Mouse (Mus musculus): ENCODE data around the gene Smagp. TPM values are rescaled to one million over a fixed set of nuclear protein-coding genes. Genes with fewer than 3 reads are reported as not detected.
"Not testable (repeated sequence)": the region's sequence is repeated elsewhere in the genome, so short reads cannot be mapped to it uniquely, and the experiment has no call there.

Gene Smagp
- polyA plus RNA-seq, 1 experiment from 2014 or later, result 4.0 TPM

- not testable (repeated sequence) for H3K27ac ChIP-seq (replicated peaks; ENCODE audit: low read depth, low read length); H3K4me2 ChIP-seq (ENCODE audit: low read depth, low read length); DNase-seq (ENCODE audit: low spot score); H3K27me3 ChIP-seq (ENCODE audit: control insufficient read depth, insufficient read depth, low read length); H3K4me3 ChIP-seq (ENCODE audit: low read depth, low read length); H3K36me3 ChIP-seq (replicated peaks; ENCODE audit: control insufficient read depth, insufficient read depth, low read depth, low read length); ATAC-seq (replicated peaks; ENCODE audit: insufficient number of reproducible peaks, low FRiP score, low TSS enrichment, low read depth); H3K9ac ChIP-seq (replicated peaks; ENCODE audit: low read length); H3K4me1 ChIP-seq (ENCODE audit: control insufficient read depth, insufficient read depth, low read length); H3K9me3 ChIP-seq (replicated peaks; ENCODE audit: control insufficient read depth, low read length)
- WGBS, result 73% methylated on average over 9 of the region's 9 CpGs
Observed at GRCm38 (mm10) chr15:100621671-100622070, 15.1 kb downstream of the Smagp start.

- DNase-seq (ENCODE audit: low spot score), result no peak
- no peak for ATAC-seq (replicated peaks; ENCODE audit: insufficient number of reproducible peaks, low FRiP score, low TSS enrichment, low read depth)
- Histone ChIP-seq H3K4me3 (ENCODE audit: low read depth, low read length) (no peak overlapping the region), H3K27ac (replicated peaks; ENCODE audit: low read depth, low read length) (no peak overlapping the region), H3K4me2 (ENCODE audit: low read depth, low read length) (no peak overlapping the region), H3K9ac (replicated peaks; ENCODE audit: low read length) (no peak overlapping the region), H3K36me3 (replicated peaks; ENCODE audit: control insufficient read depth, insufficient read depth, low read depth, low read length) (no peaks in the 10 kb centered on the region; the same call in 1 of the 2 replicates), H3K9me3 (replicated peaks; ENCODE audit: control insufficient read depth, low read length) (no peaks in the 10 kb centered on the region), H3K4me1 (ENCODE audit: control insufficient read depth, insufficient read depth, low read length) (no peaks in the 10 kb centered on the region; the same call in 1 of the 2 replicates), H3K27me3 (ENCODE audit: control insufficient read depth, insufficient read depth, low read length) (no peaks in the 10 kb centered on the region)
- 92% methylated on average over 7 of the region's 7 CpGs for WGBS
Observed at GRCm38 (mm10) chr15:100619200-100619599, 17.5 kb downstream of the Smagp start.

- WGBS, result under 1% methylated on average over 19 of the region's 19 CpGs
- no peak overlapping the region for H3K27ac ChIP-seq (replicated peaks; ENCODE audit: low read depth, low read length)
- H3K4me2 ChIP-seq (ENCODE audit: low read depth, low read length), result peak overlapping the region; percentile 71
- DNase-seq (ENCODE audit: low spot score) (no peak), ATAC-seq (replicated peaks; ENCODE audit: insufficient number of reproducible peaks, low FRiP score, low TSS enrichment, low read depth) (peak; percentile 16; the same call in 1 of the 2 replicates)
- peak overlapping the region; percentile 95 for H3K4me3 ChIP-seq (ENCODE audit: low read depth, low read length)
- H3K4me1 ChIP-seq (ENCODE audit: control insufficient read depth, insufficient read depth, low read length), result no peaks in the 10 kb centered on the region; the same call in 1 of the 2 replicates
- H3K36me3 ChIP-seq (replicated peaks; ENCODE audit: control insufficient read depth, insufficient read depth, low read depth, low read length), result no peaks in the 10 kb centered on the region; the same call in 1 of the 2 replicates
- 0 out of 2 replicates have a peak, but pooled peaks cover 2% of the 10 kb centered on the region for H3K27me3 ChIP-seq (ENCODE audit: control insufficient read depth, insufficient read depth, low read length)
- H3K9ac ChIP-seq (replicated peaks; ENCODE audit: low read length), result peak overlapping the region; percentile 82
- no peaks in the 10 kb centered on the region for H3K9me3 ChIP-seq (replicated peaks; ENCODE audit: control insufficient read depth, low read length)
Observed at GRCm38 (mm10) chr15:100616221-100616620, 20.5 kb downstream of the Smagp start.

GRCm38 (mm10) chr15:100615825-100616220 is 20.9 kb downstream of the Smagp start:
- H3K4me1 ChIP-seq (ENCODE audit: control insufficient read depth, insufficient read depth, low read length), result no peaks in the 10 kb centered on the region; the same call in 1 of the 2 replicates
- peak overlapping the region; percentile 71 for H3K4me2 ChIP-seq (ENCODE audit: low read depth, low read length)
- 0 out of 2 replicates have a peak, but pooled peaks cover 2% of the 10 kb centered on the region for H3K27me3 ChIP-seq (ENCODE audit: control insufficient read depth, insufficient read depth, low read length)
- peak overlapping the region; percentile 95 for H3K4me3 ChIP-seq (ENCODE audit: low read depth, low read length)
- H3K9me3 ChIP-seq (replicated peaks; ENCODE audit: control insufficient read depth, low read length), result no peaks in the 10 kb centered on the region
- H3K27ac ChIP-seq (replicated peaks; ENCODE audit: low read depth, low read length), result peak overlapping the region; percentile 83
- peak; percentile 87 for ATAC-seq (replicated peaks; ENCODE audit: insufficient number of reproducible peaks, low FRiP score, low TSS enrichment, low read depth)
- WGBS, result under 1% methylated on average over 30 of the region's 43 CpGs
- no peaks in the 10 kb centered on the region; the same call in 1 of the 2 replicates for H3K36me3 ChIP-seq (replicated peaks; ENCODE audit: control insufficient read depth, insufficient read depth, low read depth, low read length)
- peak; percentile 93 for DNase-seq (ENCODE audit: low spot score)
- H3K9ac ChIP-seq (replicated peaks; ENCODE audit: low read length), result peak overlapping the region; percentile 82

GRCm38 (mm10) chr15:100614996-100615824 is 21.5 kb downstream of the Smagp start, which contains the start of gene Dazap2:
Dazap2 (plus strand) TSS chr15:100615349.
- DNase-seq (ENCODE audit: low spot score), result peak; percentile 98

GRCm38 (mm10) chr15:100614218-100614995 is 22.3 kb downstream of the Smagp start:
- ATAC-seq (replicated peaks; ENCODE audit: insufficient number of reproducible peaks, low FRiP score, low TSS enrichment, low read depth) (no peak; the same call in 1 of the 2 replicates), DNase-seq (ENCODE audit: low spot score) (no peak)
- Histone ChIP-seq H3K36me3 (replicated peaks; ENCODE audit: control insufficient read depth, insufficient read depth, low read depth, low read length) (no peaks in the 10 kb centered on the region; the same call in 1 of the 2 replicates), H3K27me3 (ENCODE audit: control insufficient read depth, insufficient read depth, low read length) (0 out of 2 replicates have a peak, but pooled peaks cover 2% of the 10 kb centered on the region), H3K9ac (replicated peaks; ENCODE audit: low read length) (peak overlapping the region; percentile 55), H3K27ac (replicated peaks; ENCODE audit: low read depth, low read length) (no peak overlapping the region), H3K9me3 (replicated peaks; ENCODE audit: control insufficient read depth, low read length) (no peaks in the 10 kb centered on the region), H3K4me1 (ENCODE audit: control insufficient read depth, insufficient read depth, low read length) (no peaks in the 10 kb centered on the region; the same call in 1 of the 2 replicates), H3K4me3 (ENCODE audit: low read depth, low read length) (peak overlapping the region; percentile 95), H3K4me2 (ENCODE audit: low read depth, low read length) (peak overlapping the region; percentile 74)
- 9% methylated on average over 43 of the region's 43 CpGs for WGBS

More at GRCm38 (mm10) chr15:100614996-100615824, 21.5 kb downstream of the Smagp start, which contains the start of gene Dazap2:
- 1% methylated on average over 71 of the region's 99 CpGs for WGBS
- no peaks in the 10 kb centered on the region for H3K9me3 ChIP-seq (replicated peaks; ENCODE audit: control insufficient read depth, low read length)
- H3K9ac ChIP-seq (replicated peaks; ENCODE audit: low read length), result peak within 1 kb of the TSS; percentile 82
- peak; percentile 77 for ATAC-seq (replicated peaks; ENCODE audit: insufficient number of reproducible peaks, low FRiP score, low TSS enrichment, low read depth)
- peak within 1 kb of the TSS; percentile 74 for H3K4me2 ChIP-seq (ENCODE audit: low read depth, low read length)
- H3K4me3 ChIP-seq (ENCODE audit: low read depth, low read length), result peak within 1 kb of the TSS; percentile 95
- H3K27ac ChIP-seq (replicated peaks; ENCODE audit: low read depth, low read length), result peak within 1 kb of the TSS; percentile 83
- H3K4me1 ChIP-seq (ENCODE audit: control insufficient read depth, insufficient read depth, low read length), result no peaks in the 10 kb centered on the region; the same call in 1 of the 2 replicates
- no peaks in the 10 kb centered on the region; the same call in 1 of the 2 replicates for H3K36me3 ChIP-seq (replicated peaks; ENCODE audit: control insufficient read depth, insufficient read depth, low read depth, low read length)
- H3K27me3 ChIP-seq (ENCODE audit: control insufficient read depth, insufficient read depth, low read length), result 0 out of 2 replicates have a peak, but pooled peaks cover 2% of the 10 kb centered on the region

GRCm38 (mm10) chr15:100613584-100613983 is 23.2 kb downstream of the Smagp start:
- Histone ChIP-seq H3K4me2 (ENCODE audit: low read depth, low read length) (no peak overlapping the region), H3K9me3 (replicated peaks; ENCODE audit: control insufficient read depth, low read length) (no peaks in the 10 kb centered on the region), H3K9ac (replicated peaks; ENCODE audit: low read length) (no peak overlapping the region; the same call in 1 of the 2 replicates), H3K36me3 (replicated peaks; ENCODE audit: control insufficient read depth, insufficient read depth, low read depth, low read length) (no peaks in the 10 kb centered on the region; the same call in 1 of the 2 replicates), H3K4me1 (ENCODE audit: control insufficient read depth, insufficient read depth, low read length) (no peaks in the 10 kb centered on the region; the same call in 1 of the 2 replicates), H3K27me3 (ENCODE audit: control insufficient read depth, insufficient read depth, low read length) (0 out of 2 replicates have a peak, but pooled peaks cover 2% of the 10 kb centered on the region), H3K27ac (replicated peaks; ENCODE audit: low read depth, low read length) (no peak overlapping the region), H3K4me3 (ENCODE audit: low read depth, low read length) (no peak overlapping the region; the same call in 1 of the 2 replicates)
- 11% methylated on average over 16 of the region's 16 CpGs for WGBS
- DNase-seq (ENCODE audit: low spot score) (peak; percentile 84), ATAC-seq (replicated peaks; ENCODE audit: insufficient number of reproducible peaks, low FRiP score, low TSS enrichment, low read depth) (no peak)

Measured in embryonic facial prominence, embryonic 11.5 days (tissue).